Mouse (Mus musculus): Measurements from ENCODE around the gene Phyh.

Gene Phyh

DNA sequence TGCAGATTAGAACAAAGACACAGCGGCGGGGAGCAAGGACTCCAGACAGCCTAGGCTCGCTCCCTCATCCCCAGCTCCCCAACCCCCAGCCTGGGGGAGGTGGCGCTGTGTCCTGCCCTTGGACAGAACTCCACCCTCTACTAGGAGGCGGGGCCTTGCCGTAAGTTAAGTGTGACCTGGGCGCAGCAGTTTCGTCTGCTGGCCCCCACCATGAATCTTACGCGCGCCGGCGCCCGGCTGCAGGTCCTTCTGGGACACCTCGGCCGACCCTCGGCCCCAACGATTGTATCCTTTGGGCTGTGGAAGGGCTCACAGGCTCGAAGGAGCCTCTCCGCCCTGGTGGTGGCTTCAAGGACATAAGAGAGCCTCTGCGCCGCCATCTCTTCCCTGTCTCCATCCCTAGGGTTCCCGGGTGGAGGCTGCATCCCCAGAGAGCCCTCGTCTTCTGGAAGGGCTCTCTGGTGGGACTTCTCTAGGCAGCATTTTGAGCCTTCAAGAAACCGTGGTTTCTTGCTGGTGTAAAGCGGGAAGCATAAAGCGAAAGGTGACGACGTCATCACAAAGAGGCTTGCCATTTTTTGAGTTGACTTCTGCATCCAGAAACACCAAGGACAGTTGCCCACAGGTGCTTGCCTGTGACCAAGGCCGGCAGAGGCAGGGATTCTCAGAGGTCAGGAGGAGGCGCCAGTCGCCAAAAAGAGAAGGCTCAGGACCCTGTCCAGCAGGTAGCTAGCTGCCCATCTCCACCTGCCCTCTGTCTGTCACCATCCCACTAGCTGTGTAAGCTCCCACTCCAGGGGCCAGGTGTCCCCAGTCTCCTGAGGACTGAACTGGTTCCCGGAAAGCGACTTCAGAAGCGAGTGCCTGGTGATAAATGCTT, at the start of gene Phyh:
TSS of gene Phyh (plus strand) at position 160 of the 880 bp plus-strand sequence.
- peak; percentile 91 for DNase-seq (ENCODE audit: low spot score)

DNA sequence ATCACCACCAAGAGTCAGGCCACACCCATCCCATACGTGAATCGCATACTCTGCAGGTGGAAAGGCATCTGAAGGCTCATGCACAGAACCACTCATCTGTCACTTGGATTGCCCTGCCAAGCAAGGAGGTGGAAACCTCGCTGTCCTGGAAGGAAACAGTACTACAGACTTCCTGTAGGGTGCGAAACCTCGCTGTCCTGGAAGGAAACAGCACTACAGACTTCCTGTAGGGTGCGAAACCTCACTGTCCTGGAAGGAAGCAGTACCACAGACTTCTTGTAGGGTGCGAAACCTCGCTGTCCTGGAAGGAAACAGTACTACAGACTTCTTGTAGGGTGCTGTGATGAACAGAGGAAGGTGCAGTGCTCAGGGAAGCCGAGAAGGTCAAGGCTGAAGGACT, 46.1 kb upstream of the Phyh start:
- DNase-seq (ENCODE audit: low spot score) = no peak

DNA sequence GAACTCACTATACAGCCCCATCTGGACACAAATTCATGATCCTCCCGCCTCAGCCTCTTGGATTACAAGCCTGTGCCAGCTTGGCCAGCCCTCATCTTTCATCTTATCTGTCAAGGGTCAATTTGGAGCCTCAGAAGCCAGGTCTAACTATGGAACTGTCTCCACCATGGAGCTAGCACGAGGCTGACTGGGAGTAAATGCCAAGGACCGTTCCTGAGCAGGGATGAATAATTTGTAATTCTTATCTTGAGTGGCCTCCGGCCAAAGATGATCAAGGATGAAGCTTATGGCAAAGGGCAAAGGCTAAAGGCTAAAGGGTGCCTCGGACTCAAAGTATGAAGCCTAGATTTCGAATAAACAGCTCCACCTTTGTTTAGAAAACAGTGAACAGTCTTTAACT, 45.5 kb upstream of the Phyh start:
- DNase-seq (ENCODE audit: low spot score) = no peak

DNA sequence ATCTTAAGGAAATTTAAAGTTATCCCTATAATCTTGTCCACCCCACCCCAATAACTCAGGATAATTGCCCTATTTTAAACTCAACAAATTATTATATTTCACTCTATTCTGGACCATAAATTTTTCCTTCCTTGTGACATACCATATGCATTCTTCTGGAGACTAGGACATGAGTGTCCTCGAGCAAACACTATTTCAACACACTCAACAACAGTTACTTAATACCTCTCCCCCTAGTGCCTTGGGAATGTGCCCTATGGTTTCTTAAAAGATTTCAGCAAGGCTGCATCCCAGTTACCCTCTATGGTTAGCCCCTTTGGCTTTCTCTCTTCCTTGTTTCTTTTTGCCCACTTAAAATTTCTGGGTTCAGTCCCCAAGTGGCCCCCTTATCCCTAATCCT, 43.7 kb upstream of the Phyh start:
- DNase-seq (ENCODE audit: low spot score) = no peak

DNA sequence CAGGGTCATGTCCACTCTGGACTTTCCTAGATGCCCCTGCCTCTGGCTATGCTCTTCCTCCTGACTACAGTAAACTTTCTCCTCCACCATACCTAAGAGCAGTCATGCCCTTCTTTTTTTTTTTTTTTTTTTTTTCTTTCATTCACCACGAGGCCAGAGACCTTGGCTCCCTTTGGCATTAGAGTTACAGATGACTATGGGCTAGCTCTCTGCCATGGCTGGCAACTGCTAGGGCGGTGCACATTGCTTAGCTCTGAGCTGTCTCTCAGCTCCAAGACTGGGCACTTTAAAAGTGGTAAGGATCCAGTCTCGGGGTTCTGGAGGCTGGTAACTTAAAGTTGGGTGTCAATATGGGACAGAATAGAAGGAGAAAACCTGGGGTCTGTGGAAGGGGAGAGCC, 42.7 kb upstream of the Phyh start:
- no peak for DNase-seq (ENCODE audit: low spot score)

DNA sequence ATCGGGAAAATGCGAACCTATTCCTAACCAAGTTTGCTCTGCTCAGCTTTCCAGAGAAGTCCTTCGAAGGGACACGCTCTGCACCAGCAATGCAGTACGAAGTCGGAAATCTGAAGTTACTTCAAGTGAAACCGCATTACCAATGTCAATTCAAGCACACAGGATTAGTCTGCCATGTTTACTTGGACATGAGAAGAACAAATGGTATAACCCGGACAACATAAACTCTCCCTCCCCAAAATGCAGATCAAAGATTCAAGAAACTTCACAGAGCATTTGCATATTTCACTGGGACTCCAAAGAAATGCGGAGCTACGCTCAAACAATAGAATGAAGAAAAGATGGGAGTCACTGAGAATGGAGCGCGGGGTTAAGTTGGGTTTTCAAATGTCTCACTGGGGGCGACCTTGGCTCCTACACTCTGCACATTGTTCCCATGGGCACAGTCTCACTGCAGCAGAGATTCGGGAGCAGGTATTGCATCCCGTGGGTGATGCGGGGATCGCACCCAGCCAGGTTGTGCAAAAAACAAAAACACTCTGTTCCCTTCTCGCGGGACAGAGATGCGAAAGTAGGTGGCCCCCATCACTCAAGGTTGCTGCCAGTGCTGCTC, 38.0 kb upstream of the Phyh start:
- DNase-seq (ENCODE audit: low spot score) = peak; percentile 67

DNA sequence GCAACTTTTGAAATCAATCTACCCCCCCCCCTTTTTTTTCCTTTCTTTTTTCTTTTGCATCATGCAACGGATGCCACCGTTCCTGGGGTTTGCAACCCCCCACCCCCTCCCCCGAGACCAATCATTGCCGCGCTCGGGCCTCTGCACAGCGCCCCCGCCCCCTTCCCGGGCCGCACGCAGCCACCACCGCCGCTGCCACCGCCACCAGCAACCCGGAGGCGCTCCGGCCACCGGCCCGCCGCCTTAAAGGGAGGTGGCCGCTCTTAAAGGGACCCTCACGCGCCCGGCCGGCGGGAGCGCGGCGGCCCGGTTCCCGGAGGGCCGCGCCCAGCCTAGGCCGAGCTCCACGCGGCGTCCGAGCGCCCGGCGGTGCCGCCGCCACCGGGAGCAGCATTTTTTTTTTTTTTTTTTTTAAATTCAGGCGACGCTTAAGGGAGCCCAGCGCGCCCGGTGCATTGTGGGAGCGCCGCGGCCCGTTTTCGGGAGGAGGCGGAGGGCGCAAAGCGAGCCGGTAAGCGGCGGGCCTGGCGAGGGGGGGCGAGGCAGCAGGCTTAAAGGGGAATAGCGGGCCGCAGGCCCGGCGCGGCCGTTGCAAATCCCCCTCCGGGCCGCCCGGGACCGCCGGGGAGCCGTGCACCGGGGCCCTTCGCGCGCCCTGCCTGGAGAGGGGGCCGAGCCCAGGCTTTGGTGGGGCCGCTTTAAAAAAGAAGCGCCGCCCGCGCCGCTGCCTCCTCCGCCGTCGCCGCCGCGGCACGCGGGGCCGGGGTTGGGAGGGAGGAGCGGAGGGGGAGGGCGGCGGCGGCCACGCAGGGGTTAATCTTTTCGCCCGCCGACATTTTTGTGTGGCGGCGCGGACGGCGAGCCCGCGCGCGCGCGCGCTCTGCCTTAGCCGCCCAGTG, 37.2 kb upstream of the Phyh start, which contains the start of gene Sephs1:
TSS of gene Sephs1 (plus strand) at position 215 of the 899 bp plus-strand sequence.
- DNase-seq (ENCODE audit: low spot score) = peak; percentile 89

DNA sequence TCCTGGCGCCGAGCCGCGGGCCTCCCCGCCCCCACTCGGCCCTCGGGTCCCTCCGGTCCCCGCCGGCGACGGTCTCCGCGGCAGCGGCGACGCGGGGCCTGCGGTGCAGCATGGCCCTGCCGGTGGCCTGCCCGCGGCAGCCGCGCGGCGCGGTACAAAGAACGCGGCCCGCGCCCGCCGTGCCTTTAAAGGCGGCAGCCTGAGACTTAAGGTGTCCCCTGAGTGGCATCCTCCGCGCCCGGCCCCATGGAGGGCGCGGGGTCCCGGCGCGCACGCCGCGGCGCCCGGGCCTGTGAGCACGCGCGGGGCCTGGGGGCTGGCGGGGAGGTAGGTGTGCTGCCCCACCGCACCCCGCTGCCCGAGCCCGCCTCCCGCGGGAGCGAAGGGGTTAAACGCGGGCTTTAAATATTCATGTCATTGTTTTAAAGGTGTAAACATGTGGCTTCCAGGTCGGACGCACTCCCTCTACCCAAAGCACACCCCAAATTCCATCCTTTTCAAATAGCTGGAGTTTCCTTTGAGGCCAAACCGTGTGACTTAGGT, 36.5 kb upstream of the Phyh start:
- peak; percentile 79 for DNase-seq (ENCODE audit: low spot score)

DNA sequence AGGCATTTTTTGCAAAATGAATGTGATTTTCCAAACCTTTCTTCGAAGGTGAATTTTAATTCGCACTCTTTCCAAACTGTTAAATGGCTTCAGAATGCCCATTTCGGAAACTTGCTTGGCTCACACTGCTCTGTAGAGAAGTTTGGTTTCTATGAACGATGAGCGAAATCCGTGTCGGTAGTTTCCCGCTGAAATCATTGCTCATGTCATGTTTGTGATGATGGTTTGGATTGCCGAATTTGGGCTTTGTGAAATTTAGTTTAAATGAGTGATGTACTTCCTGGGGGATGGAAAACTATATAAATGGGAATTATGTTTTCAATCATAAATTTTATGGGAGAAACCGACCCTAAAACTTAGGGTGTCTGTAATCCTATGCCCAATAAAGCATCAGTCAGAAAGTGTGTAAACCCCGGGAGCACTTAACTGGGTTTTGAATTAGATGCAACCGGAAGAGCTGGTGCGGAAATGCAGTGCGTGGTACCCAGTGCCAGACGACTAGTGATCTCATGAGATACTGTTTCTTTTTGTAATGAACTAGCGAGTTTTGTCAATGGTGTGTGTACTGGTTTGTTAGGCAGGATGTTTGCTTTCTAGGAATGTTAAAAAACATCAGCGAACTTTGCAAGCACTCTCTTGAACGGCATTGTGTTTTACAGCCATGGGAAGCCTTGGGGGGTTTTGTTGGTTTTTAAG, 35.7 kb upstream of the Phyh start:
- peak; percentile 61 for DNase-seq (ENCODE audit: low spot score)

DNA sequence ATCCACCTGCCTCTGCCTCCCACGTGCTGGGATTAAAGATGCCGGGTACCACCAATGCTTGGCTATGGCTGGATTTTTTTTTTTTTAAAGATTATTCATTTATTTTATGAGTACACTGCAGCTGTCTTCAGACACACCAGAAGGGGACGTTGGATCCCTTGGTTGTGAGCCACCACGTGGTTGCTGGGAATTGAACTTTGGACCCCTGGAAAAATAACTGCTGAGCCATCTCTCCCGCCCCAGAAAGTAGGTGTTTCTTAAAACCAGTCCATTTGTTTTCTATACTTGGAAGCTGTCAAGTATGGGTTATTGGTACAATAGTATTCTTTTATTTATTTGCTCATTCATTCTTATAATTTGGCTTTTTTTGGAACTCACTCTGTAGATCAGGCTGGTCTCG, 31.9 kb upstream of the Phyh start:
- DNase-seq (ENCODE audit: low spot score) = no peak

DNA sequence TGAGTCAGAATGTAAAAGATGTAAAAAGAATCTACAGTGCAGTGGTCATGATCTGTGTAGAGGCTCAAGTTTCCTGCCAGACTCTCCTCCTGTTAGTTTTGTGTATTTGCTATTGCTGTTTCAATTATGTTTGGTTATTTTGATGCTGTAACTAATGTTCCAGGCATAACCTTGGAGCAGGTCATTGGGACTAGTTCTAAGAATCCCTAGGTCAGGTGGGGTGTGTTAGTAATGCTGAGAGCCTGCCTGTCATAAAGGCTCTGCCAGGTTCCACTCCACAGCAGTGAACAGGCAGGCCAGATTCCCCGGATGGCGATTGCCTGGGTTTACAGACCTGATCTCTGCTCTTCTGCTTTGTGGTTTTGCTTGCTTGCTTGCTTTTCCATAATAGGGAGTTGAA, 23.2 kb upstream of the Phyh start:
- DNase-seq (ENCODE audit: low spot score) = no peak

DNA sequence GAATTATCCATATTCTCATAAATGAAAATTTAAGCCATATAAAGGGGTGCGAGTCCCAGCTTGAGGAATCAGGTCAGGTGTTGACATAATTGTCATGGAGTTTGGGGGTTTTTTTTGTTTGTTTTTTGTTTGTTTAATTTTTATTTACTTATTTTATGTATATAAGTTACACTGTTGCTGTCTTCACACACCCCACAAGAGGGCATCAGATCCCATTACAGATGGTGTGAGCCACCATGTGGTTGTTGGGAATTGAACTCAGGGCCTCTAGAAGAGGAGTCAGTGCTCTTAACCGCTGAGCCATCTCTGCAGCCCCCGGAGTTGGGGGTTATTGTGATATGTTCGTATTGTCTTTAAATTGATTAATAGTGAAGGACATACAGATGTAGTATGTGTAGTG, 21.8 kb upstream of the Phyh start:
- DNase-seq (ENCODE audit: low spot score) = no peak

DNA sequence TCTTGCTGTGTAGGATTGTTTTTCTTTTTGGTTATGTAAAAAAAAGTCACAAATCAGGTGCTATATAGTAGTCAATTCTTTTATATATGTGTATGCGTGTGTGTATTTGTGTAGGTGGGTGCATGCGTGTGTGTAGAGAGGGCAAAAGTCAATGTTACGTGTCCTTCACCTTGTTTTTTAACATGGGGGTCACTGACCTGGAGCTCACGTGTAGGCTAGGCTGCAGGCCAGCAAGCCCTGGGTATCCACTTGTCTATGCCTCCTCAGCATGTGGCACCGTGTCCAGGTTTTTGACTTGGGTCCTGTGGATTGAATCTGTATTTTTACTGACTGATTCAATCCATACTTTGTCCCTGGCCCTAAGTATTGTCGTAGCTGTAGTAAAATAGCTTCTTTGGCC, 18.2 kb upstream of the Phyh start:
- DNase-seq (ENCODE audit: low spot score) = no peak

DNA sequence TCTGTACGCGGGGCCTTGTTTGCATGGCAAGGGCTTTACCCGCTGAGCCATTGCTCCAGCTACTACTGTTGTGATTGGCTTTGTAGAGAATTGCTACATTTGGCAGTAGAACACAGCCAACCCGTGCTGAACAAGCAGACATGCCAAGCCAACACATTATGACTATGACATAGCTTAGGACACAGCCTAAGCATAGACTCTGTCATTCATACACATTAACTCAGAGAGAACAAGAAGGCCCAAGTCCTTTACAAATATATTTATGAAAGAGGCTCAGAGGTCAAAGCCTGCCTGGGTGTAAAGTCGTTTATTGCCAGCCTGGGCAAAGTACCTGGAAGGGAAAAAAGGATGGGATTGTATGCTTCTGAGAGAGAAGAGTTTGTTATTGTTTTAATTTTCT, 16.5 kb upstream of the Phyh start:
- DNase-seq (ENCODE audit: low spot score) = no peak

DNA sequence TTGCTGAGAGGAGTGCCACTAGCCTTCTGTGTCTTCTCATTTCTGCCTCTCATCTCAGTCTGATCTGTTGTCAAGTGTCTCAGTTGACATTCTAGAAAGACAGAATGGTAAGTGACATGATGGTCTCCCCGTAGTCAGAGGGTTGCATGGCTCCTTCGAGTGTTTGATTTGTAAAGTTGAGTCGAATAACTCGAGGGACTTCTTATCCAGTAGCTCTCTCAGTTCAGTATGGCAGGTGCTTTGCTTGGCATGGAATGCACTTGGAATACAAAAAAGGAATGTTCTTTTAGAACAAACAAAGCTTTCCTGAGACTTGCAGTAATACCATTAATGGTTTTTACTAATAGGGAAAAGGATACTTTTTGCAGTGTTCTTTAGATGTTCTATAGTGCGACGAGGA, 11.7 kb upstream of the Phyh start:
- DNase-seq (ENCODE audit: low spot score) = no peak

DNA sequence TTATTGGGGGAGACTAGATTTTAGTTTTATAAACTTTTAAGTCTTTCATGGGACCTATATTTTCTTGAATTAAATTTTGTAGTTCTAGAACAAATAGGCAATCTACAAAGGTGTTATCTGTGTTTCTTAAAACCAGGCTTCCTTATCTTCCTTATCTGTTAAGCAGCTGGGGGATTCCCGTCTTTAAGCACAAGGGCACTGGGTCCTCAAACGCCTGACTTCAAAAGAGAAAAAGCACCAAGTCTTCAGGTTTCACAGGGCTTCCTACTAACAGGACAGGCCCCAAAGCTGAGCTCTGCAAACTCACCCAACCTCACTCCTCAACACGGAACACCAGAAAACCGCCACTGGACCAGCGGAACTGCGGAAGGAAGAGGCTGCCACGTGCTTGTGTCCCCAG, 10.9 kb upstream of the Phyh start:
- no peak for DNase-seq (ENCODE audit: low spot score)

DNA sequence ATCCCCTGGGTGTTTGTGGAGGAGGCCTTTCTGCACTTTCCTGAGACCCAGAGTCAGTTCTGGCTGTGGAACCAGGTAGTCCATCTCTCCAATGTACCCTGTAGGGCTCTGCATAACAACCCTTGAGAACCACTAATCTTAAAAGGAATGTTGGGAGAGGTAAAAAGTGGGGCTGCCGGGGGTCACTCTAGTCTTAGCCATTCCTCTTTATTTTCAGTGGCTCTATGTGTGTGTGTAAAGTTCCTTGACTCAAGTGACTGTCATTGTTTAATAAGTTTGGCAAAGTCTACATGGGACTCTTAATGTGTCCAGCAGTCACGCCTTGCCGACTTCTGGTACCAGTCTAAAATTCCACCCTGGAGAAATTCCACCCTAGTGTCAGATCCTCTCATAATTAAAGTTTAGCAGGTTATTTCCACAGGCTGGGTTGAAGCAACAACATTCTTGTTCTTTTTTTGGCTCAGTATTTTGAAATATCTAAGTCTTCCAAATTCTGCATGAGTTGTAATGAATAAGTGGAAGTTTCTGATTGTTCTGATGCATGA, 10.0 kb upstream of the Phyh start:
- DNase-seq (ENCODE audit: low spot score) = no peak

DNA sequence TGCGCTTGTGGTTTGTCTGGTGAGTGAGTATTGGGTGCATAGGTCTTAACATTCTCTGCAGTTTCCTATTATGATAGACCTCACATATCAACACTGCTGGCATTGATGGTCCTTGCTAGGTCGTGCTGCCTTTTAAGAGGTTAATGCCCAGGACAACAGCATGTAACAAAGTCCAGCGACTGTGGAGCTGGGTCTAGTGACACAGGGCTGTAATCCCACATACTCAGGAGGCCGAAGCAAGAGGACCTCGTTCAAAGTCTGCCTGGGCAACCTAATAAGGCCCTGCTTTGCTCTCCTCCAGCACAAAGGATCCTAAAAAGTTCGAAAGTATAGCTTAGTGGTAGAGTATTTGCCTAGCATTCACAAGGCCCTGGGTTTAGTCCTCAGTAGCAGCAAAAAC, 8.9 kb upstream of the Phyh start:
- no peak for DNase-seq (ENCODE audit: low spot score)

DNA sequence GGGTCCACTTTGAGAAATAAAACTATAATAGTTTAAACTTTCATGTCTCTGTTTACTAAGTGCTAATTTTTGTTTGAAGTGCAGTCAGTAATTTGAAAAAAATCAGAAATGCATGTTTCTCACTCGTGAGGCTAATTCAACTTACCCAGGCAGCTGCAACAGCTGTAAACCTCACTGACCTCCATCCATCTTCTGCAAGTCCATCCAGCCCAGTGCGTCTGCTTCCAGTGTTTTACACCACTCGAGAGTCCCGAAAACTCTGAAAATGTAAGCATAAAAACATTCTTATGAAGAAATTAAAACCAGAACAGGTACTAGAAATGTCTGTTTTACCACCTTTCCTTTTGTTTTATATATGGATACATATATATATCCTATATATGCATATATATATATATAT, 8.3 kb upstream of the Phyh start:
- DNase-seq (ENCODE audit: low spot score) = no peak

DNA sequence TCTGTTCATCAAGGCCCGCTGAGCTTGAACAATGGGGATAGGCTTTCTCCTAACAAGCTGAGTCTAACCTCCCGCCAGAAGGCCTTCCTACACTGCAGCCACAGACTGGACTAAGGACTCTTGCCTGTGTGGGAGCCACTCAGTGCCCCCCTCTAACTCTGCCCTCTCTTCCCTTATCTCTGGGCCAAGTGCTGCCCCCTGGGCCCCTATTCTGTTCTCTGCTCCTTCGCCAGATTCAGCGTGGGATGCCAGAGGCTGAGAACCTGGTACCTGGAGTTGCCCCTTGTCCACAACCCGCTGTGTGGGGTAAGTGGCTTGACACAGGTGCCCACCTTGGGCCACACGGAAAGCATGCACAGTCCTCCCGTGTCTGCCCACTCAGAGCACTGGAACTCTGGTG, 4.9 kb upstream of the Phyh start:
- DNase-seq (ENCODE audit: low spot score) = peak; percentile 24

DNA sequence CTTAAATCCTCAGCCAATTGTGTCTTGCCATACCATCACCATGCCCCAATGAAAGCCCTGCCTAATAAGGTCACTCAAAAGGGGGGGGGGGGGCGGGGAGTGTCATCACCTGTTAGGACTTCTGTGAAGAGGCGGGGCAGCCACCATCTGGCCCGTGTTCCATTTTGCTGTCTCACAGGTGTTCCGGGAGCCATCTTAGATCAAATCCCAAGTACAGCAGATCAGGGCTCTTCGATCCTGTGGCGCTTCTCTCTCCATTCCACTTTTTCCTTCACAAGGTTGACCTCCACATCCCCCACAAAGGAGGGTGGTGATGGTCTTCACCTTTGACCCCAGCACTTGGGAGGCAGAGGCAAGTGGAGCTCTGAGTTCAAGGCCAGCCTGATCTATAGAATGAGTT, 2.8 kb upstream of the Phyh start:
- DNase-seq (ENCODE audit: low spot score) = no peak

All from embryo, embryonic 10.5 days (tissue).